Mouse (Mus musculus) myocyte (in vitro differentiated cells): ENCODE measurements around the gene Lama2.

Source experiments
- TCF12 ChIP-seq: IDR thresholded peaks from one replicate; pipeline ENCODE4 v1.6.1; 2011; ENCODE audit warnings: mild to moderate bottlenecking, control low read depth; ENCODE audit not compliant: poor library complexity, insufficient read depth, severe bottlenecking
- USF1 ChIP-seq: IDR thresholded peaks from one replicate; pipeline ENCODE4 v1.6.1; 2011; ENCODE audit warnings: low read depth, mild to moderate bottlenecking, control low read depth, moderate library complexity

DNA sequence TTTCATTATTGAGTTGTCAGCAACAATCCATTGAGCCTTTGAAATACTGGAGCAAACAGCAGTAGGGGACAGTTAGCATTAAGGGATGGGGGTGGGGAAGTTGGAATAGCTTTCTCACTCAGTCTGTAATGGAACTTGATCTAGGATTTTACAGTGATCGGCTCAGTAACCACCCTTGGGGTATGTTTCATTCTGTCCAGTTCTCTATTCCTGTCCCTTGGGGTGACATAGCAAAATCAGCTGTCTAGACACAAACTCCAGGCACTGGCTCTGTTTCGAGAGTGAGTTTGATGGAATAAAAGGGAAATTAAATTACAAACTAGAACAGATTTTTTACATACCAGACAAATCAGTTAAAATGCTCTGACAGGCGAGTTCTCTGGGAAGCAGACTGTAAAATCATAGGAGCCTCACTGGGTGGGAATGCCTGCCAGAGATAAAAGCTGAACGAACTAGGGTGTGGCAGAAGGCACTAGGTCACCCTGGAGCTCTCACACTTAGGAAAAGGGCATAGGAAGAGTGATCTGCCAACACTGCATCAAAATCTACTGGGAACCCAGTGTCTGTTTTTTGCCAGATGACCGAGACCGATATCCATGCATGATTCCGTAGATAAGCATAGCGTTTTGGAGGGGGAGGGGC is 33.3 kb upstream of the Lama2 start:
- TF ChIP-seq TCF12 (no peak), USF1 (no peak)
